8 mouse cellular contexts compared by ENCODE assay signal in genomic region chr1:166002520-166003155, GRCm38 (mm10). TPM values are rescaled to one million over a fixed set of nuclear protein-coding genes. Genes with fewer than 3 reads are reported as not detected.
DNase-seq lines count a peak whose midpoint lies in the region; ATAC-seq and TF ChIP-seq lines count a peak whose summit lies in the region.

Pou2f1 (minus strand) TSS chr1:166002678.

- peak; percentile 99 for DNase-seq in ZHBTc4 (ENCODE audit: low read depth, low spot score)
- DNase-seq in gastrocnemius, adult 2 months, result peak; percentile 98
- peak; percentile 99 for DNase-seq in hindbrain, postnatal 0 days (ENCODE audit: low spot score)
- DNase-seq in left cerebral cortex, adult 2 months (ENCODE audit: extremely low spot score in 1 of 2, low spot score in 2 of 2), result peak; percentile 95 to 97
- DNase-seq in right cerebral cortex, adult 2 months (ENCODE audit: low spot score in 2 of 2), result peak; percentile 92 to 94
- DNase-seq in urinary bladder, postnatal 14 days (ENCODE audit: low spot score), result peak; percentile 96

- H3K9ac ChIP-seq in hindbrain, postnatal 0 days (replicated peaks; ENCODE audit: low read length), result peak within 1 kb of the TSS; percentile 99

- H3K27ac ChIP-seq in gastrocnemius, adult 2 months, result peak within 1 kb of the TSS; percentile 97
- peak within 1 kb of the TSS; percentile 91 for H3K27ac ChIP-seq in hindbrain, postnatal 0 days
- peak within 1 kb of the TSS; percentile 98 for H3K27ac ChIP-seq in left cerebral cortex, adult 2 months

- H3K4me1 ChIP-seq in hindbrain, postnatal 0 days (ENCODE audit: insufficient read depth, low read length), result 0 out of 2 replicates have a peak, but pooled peaks cover 10% of the 10 kb centered on the region

- H3K4me3 ChIP-seq in gastrocnemius, adult 2 months, result peak within 1 kb of the TSS; percentile 80
- peak within 1 kb of the TSS; percentile 64 for H3K4me3 ChIP-seq in hindbrain, postnatal 0 days (ENCODE audit: low read length)
- peak within 1 kb of the TSS; percentile 97 for H3K4me3 ChIP-seq in left cerebral cortex, adult 2 months

- ATAC-seq in common myeloid progenitor, adult 5-6 weeks (replicated peaks; ENCODE audit: low read depth, poor library complexity, severe bottlenecking), result peak; percentile 64
- ATAC-seq in hindbrain, postnatal 0 days, result peak; percentile 92
- ATAC-seq in megakaryocyte, adult 5-6 weeks (ENCODE audit: poor library complexity, severe bottlenecking), result peak; percentile 74

- H3K9me3 ChIP-seq in hindbrain, postnatal 0 days (ENCODE audit: low read length), result no peaks in the 10 kb centered on the region

- H3K27me3 ChIP-seq in hindbrain, postnatal 0 days (ENCODE audit: insufficient read depth, low read length), result no peaks in the 10 kb centered on the region

- WGBS in hindbrain, postnatal 0 days, result under 1% methylated on average over 40 of the region's 61 CpGs

- H3K36me3 ChIP-seq in hindbrain, postnatal 0 days (ENCODE audit: insufficient read depth, low read length), result no peaks in the 10 kb centered on the region

- peak within 1 kb of the TSS; percentile 89 for H3K4me2 ChIP-seq in hindbrain, postnatal 0 days (ENCODE audit: low read depth, low read length)

- TF ChIP-seq CTCF in gastrocnemius, adult 2 months (IDR thresholded peaks at IDR 0.05), result peak; percentile 78
- peak; percentile 45 for TF ChIP-seq CTCF in hindbrain, postnatal 0 days (IDR thresholded peaks at IDR 0.05; ENCODE audit: low read depth)
- peak; percentile 75 for TF ChIP-seq CTCF in left cerebral cortex, adult 2 months (IDR thresholded peaks at IDR 0.05)

- intact Hi-C loops in gastrocnemius, adult 2 months (cut with DNase I), result loop anchor here (5.0 to 10.0 kb wide), 3 partner anchors 125 to 372 kb away; partner anchors contain the start of genes Dusp27 and Tada1
- intact Hi-C loops in left cerebral cortex, adult 2 months (cut with DNase I), result loop anchor here (1.0 to 10.0 kb wide), 5 partner anchors 151 to 538 kb away; partner anchors contain the start of genes Dcaf6, Ildr2, Mpc2 and Tada1

RNA-seq across cellular contexts. Expression of gene Pou2f1, which starts in this region (rescaled TPM):
- 15.9 and 25.9 TPM in 2 replicates for total RNA-seq in common myeloid progenitor, adult 5-6 weeks (2017)
- total RNA-seq in gastrocnemius, adult 2 months (2021), result 1 to 10 TPM; 6.6 to 8.6 TPM
- 26.7 and 29.6 TPM in 2 replicates for total RNA-seq in hindbrain, postnatal 0 days (2014; rRNA removed)
- 12.5 and 13.9 TPM in 2 replicates for polyA plus RNA-seq in hindbrain, postnatal 0 days (2015; fragmentation: Nextera tagmentation; extraction: Ambion mirVana)
- 10 to 100 TPM; 18.0 to 22.8 TPM for total RNA-seq in left cerebral cortex, adult 2 months (2021)
- total RNA-seq in megakaryocyte, adult 5-6 weeks (2015), result 21.9 and 25.6 TPM in 2 replicates
- total RNA-seq in megakaryocyte, adult 5-6 weeks (2017), result 12.9 and 18.1 TPM in 2 replicates

Comparison
In these comparisons a context has a peak if more than half of its experiments do, and no peak if none do; other contexts are left out.
1. Peak in every context shown above with its lines: DNase-seq, ATAC-seq, H3K4me3 ChIP-seq and H3K27ac ChIP-seq.